Mouse (Mus musculus) c-Kit-positive CD71-positive TER-119-negative erythroid progenitor cells, embryonic 14.5 days (primary cell): ENCODE measurements at regions not wholly inside any gene's neighbourhood (a gene's known extent, or its start where the extent isn't known, plus 50 kb on each side); places are given as distances from the start of the nearest gene placed in this dataset.
"Not testable (repeated sequence)": the region's sequence is repeated elsewhere in the genome, so short reads cannot be mapped to it uniquely, and the experiment has no call there.

Experiments
- DNase-seq: peaks from one replicate; pipeline ENCODE4 v3.0.0-alpha.2; 2013; ENCODE audit warnings: low read depth

GRCm38 (mm10) chr12:114009391-114009790 is 465.7 kb downstream of the Adam6a start:
- DNase-seq, result no peak

GRCm38 (mm10) chr12:114012860-114013259 is 469.2 kb downstream of the Adam6a start:
- DNase-seq, result not testable (repeated sequence)

- DNase-seq, result not testable (repeated sequence)
These were observed 493.3 kb downstream of the Adam6a start for GRCm38 (mm10) chr12:114037011-114037410.

GRCm38 (mm10) chr12:114047991-114048390 is 504.3 kb downstream of the Adam6a start:
- DNase-seq, result not testable (repeated sequence)

- DNase-seq, result no peak
These were observed 509.6 kb downstream of the Adam6a start for GRCm38 (mm10) chr12:114053341-114053740.

GRCm38 (mm10) chr12:114059615-114060014 is 515.9 kb downstream of the Adam6a start:
- no peak for DNase-seq

GRCm38 (mm10) chr12:114067166-114067565 is 523.5 kb downstream of the Adam6a start:
- DNase-seq, result no peak

GRCm38 (mm10) chr12:114108731-114109130 is 565.0 kb downstream of the Adam6a start:
- DNase-seq, result not testable (repeated sequence)

- no peak for DNase-seq
These were observed 591.2 kb downstream of the Adam6a start for GRCm38 (mm10) chr12:114134897-114135296.

GRCm38 (mm10) chr12:114148779-114149178 is 605.1 kb downstream of the Adam6a start:
- no peak for DNase-seq

- no peak for DNase-seq
These were observed 628.6 kb downstream of the Adam6a start for GRCm38 (mm10) chr12:114172305-114172704.

- no peak for DNase-seq
These were observed 655.8 kb downstream of the Adam6a start for GRCm38 (mm10) chr12:114199521-114199920.

GRCm38 (mm10) chr12:114222541-114222940 is 678.8 kb downstream of the Adam6a start:
- no peak for DNase-seq
